Mouse (Mus musculus) neural tube, embryonic 14.5 days (tissue): ENCODE results near the gene Eif4h. TPM values are rescaled to one million over a fixed set of nuclear protein-coding genes. Genes with fewer than 3 reads are reported as not detected.

Experiments
- ATAC-seq: fragments of 200-750 bp; cut with Nextera tagmentation; 2 replicates; pipeline ENCODE4 v1.8.0; 2017; ENCODE audit warnings: low read depth, mild to moderate bottlenecking, moderate TSS enrichment, moderate library complexity
- H3K27ac ChIP-seq: fragments of 300-500 bp; sonication (generic); 2 replicates; pipeline ENCODE4 v1.5.1; 2014; ENCODE audit warnings: low read depth, mild to moderate bottlenecking, control low read depth, low read length, moderate library complexity, mixed read lengths
- H3K27me3 ChIP-seq: fragments of 300-500 bp; sonication (generic); 2 replicates; pipeline ENCODE4 v1.6.1; 2014; ENCODE audit warnings: low read length; ENCODE audit not compliant: control insufficient read depth, insufficient read depth
- H3K36me3 ChIP-seq: fragments of 300-500 bp; sonication (generic); 2 replicates; pipeline ENCODE4 v1.6.1; 2014; ENCODE audit warnings: low read length, mixed read lengths; ENCODE audit not compliant: control insufficient read depth, insufficient read depth
- H3K4me1 ChIP-seq: fragments of 300-500 bp; sonication (generic); 2 replicates; pipeline ENCODE4 v1.6.1; 2014; ENCODE audit warnings: low read length; ENCODE audit not compliant: control insufficient read depth, insufficient read depth
- H3K4me2 ChIP-seq: fragments of 300-500 bp; sonication (generic); 2 replicates; pipeline ENCODE4 v1.6.1; 2014; ENCODE audit warnings: mild to moderate bottlenecking, low read depth, low read length, control low read depth
- H3K4me3 ChIP-seq: fragments of 300-500 bp; sonication (generic); 2 replicates; pipeline ENCODE4 v1.5.1; 2014; ENCODE audit warnings: low read depth, low read length, control low read depth, mixed read lengths
- H3K9ac ChIP-seq: fragments of 300-500 bp; sonication (generic); replicated peaks from 2 replicates; pipeline ENCODE4 v1.6.1; 2014; ENCODE audit warnings: low read depth, mild to moderate bottlenecking, control low read depth, low read length, mixed read lengths
- H3K9me3 ChIP-seq: fragments of 300-500 bp; sonication (generic); 2 replicates; pipeline ENCODE4 v1.6.1; 2016; ENCODE audit warnings: low read length; ENCODE audit not compliant: control insufficient read depth
- WGBS: fragments of 180-500 bp; shearing (Covaris S2); extraction: QIAGEN DNeasy Blood & Tissue Kit; methylation state at CpG from one replicate; pipeline ENCODE4 v1.1.7; 2014; 5-methylcytosine and 5-hydroxymethylcytosine counted together
- polyA plus RNA-seq: library from polyadenylated mRNA; unstranded; fragments of >200 nt; fragmentation: Nextera tagmentation; extraction: Ambion mirVana; gene quantifications from 2 replicates; pipeline ENCODE4 v1.2.1, GENCODE M21; 2014

The Eif4h gene
- polyA plus RNA-seq, 1 experiment from 2014 or later = 334 TPM

- no peak overlapping the region for H3K27ac ChIP-seq
- H3K36me3 ChIP-seq = peaks cover 77% of the 10 kb centered on the region
- ATAC-seq = no peak
- no peaks in the 10 kb centered on the region for H3K9me3 ChIP-seq
- H3K4me2 ChIP-seq = no peak overlapping the region
- no peaks in the 10 kb centered on the region for H3K27me3 ChIP-seq
- no peaks in the 10 kb centered on the region for H3K4me1 ChIP-seq
- no peak overlapping the region for H3K9ac ChIP-seq
- H3K4me3 ChIP-seq = no peak overlapping the region
- WGBS = over 99% methylated on average over 9 of the region's 9 CpGs
These were observed 18.8 kb downstream of the Eif4h start for GRCm38 (mm10) chr5:134620457-134620856.

- Histone ChIP-seq H3K27me3 (no peaks in the 10 kb centered on the region), H3K4me3 (no peak overlapping the region), H3K9me3 (no peaks in the 10 kb centered on the region), H3K4me2 (no peak overlapping the region), H3K4me1 (no peaks in the 10 kb centered on the region), H3K36me3 (peaks cover 47% of the 10 kb centered on the region), H3K9ac (no peak overlapping the region), H3K27ac (no peak overlapping the region)
- WGBS = 56% methylated on average over 3 of the region's 3 CpGs
- ATAC-seq = no peak; the same call in 1 of the 2 replicates
These were observed 22.2 kb downstream of the Eif4h start for GRCm38 (mm10) chr5:134617071-134617470.

- H3K4me2 ChIP-seq = no peak overlapping the region
- no peaks in the 10 kb centered on the region for H3K9me3 ChIP-seq
- 68% methylated on average over 4 of the region's 4 CpGs for WGBS
- H3K36me3 ChIP-seq = peaks cover 34% of the 10 kb centered on the region
- H3K4me3 ChIP-seq = no peak overlapping the region
- H3K4me1 ChIP-seq = no peaks in the 10 kb centered on the region
- no peaks in the 10 kb centered on the region for H3K27me3 ChIP-seq
- no peak for ATAC-seq
- no peak overlapping the region for H3K9ac ChIP-seq
- no peak overlapping the region for H3K27ac ChIP-seq
These were observed 23.5 kb downstream of the Eif4h start for GRCm38 (mm10) chr5:134615780-134616179.

GRCm38 (mm10) chr5:134615380-134615779 lies 23.9 kb downstream of the Eif4h start:
- ATAC-seq = no peak
- H3K9me3 ChIP-seq = no peaks in the 10 kb centered on the region
- no peak overlapping the region for H3K9ac ChIP-seq
- H3K4me2 ChIP-seq = no peak overlapping the region
- no peaks in the 10 kb centered on the region for H3K4me1 ChIP-seq
- no peaks in the 10 kb centered on the region for H3K27me3 ChIP-seq
- peaks cover 30% of the 10 kb centered on the region for H3K36me3 ChIP-seq
- no peak overlapping the region for H3K27ac ChIP-seq
- 88% methylated on average over 8 of the region's 8 CpGs for WGBS
- H3K4me3 ChIP-seq = no peak overlapping the region

- H3K4me3 ChIP-seq = no peak within 1 kb of the TSS
- ATAC-seq = no peak
- peaks cover 25% of the 10 kb centered on the region for H3K36me3 ChIP-seq
- H3K4me2 ChIP-seq = no peak within 1 kb of the TSS
- WGBS = 89% methylated on average over 7 of the region's 7 CpGs
- no peaks in the 10 kb centered on the region for H3K9me3 ChIP-seq
- H3K9ac ChIP-seq = no peak within 1 kb of the TSS
- H3K27me3 ChIP-seq = no peaks in the 10 kb centered on the region
- H3K4me1 ChIP-seq = no peaks in the 10 kb centered on the region
- no peak within 1 kb of the TSS for H3K27ac ChIP-seq
These were observed 24.5 kb downstream of the Eif4h start, which contains the start of gene Lat2 for GRCm38 (mm10) chr5:134614802-134615201. Gene Lat2 (minus strand): TSS chr5:134615025.

GRCm38 (mm10) chr5:134614296-134614695 lies 25.0 kb downstream of the Eif4h start:
- H3K36me3 ChIP-seq = peaks cover 20% of the 10 kb centered on the region
- ATAC-seq = no peak
- H3K4me3 ChIP-seq = no peak overlapping the region
- H3K9me3 ChIP-seq = no peaks in the 10 kb centered on the region
- no peaks in the 10 kb centered on the region for H3K27me3 ChIP-seq
- 92% methylated on average over 8 of the region's 8 CpGs for WGBS
- no peak overlapping the region for H3K9ac ChIP-seq
- no peaks in the 10 kb centered on the region for H3K4me1 ChIP-seq
- no peak overlapping the region for H3K4me2 ChIP-seq
- no peak overlapping the region for H3K27ac ChIP-seq

- Histone ChIP-seq H3K4me2 (no peak overlapping the region), H3K27me3 (no peaks in the 10 kb centered on the region), H3K4me3 (no peak overlapping the region), H3K4me1 (no peaks in the 10 kb centered on the region), H3K9me3 (no peaks in the 10 kb centered on the region), H3K36me3 (peaks cover 15% of the 10 kb centered on the region; the same call in 1 of the 2 replicates), H3K27ac (no peak overlapping the region), H3K9ac (no peak overlapping the region)
- ATAC-seq = no peak
- 89% methylated on average over 9 of the region's 9 CpGs for WGBS
These were observed 25.6 kb downstream of the Eif4h start for GRCm38 (mm10) chr5:134613727-134614126.

GRCm38 (mm10) chr5:134611810-134612521 lies 27.3 kb downstream of the Eif4h start:
- WGBS = 53% methylated on average over 8 of the region's 8 CpGs
- no peak for ATAC-seq
- no peak overlapping the region for H3K27ac ChIP-seq
- no peak overlapping the region for H3K4me2 ChIP-seq
- no peak overlapping the region for H3K9ac ChIP-seq
- no peaks in the 10 kb centered on the region for H3K4me1 ChIP-seq
- no peak overlapping the region for H3K4me3 ChIP-seq
- no peaks in the 10 kb centered on the region for H3K27me3 ChIP-seq
- peaks cover 4% of the 10 kb centered on the region; the same call in 1 of the 2 replicates for H3K36me3 ChIP-seq
- no peaks in the 10 kb centered on the region for H3K9me3 ChIP-seq

GRCm38 (mm10) chr5:134609916-134610643 lies 29.2 kb downstream of the Eif4h start:
- 0 out of 2 replicates have a peak, but pooled peaks cover under 1% of the 10 kb centered on the region for H3K36me3 ChIP-seq
- no peak overlapping the region for H3K9ac ChIP-seq
- WGBS = 87% methylated on average over 12 of the region's 12 CpGs
- no peak overlapping the region for H3K4me2 ChIP-seq
- no peaks in the 10 kb centered on the region for H3K4me1 ChIP-seq
- no peaks in the 10 kb centered on the region for H3K9me3 ChIP-seq
- no peak overlapping the region for H3K4me3 ChIP-seq
- no peak for ATAC-seq
- no peak overlapping the region for H3K27ac ChIP-seq
- H3K27me3 ChIP-seq = no peaks in the 10 kb centered on the region
